Mouse (Mus musculus) myocyte (in vitro differentiated cells): ENCODE results near the gene Tln2.

Source experiments
- CEBPB ChIP-seq: IDR thresholded peaks from 2 replicates; pipeline ENCODE4 v1.6.1; 2011; ENCODE audit warnings: mild to moderate bottlenecking, moderate library complexity; ENCODE audit not compliant: poor library complexity, insufficient read depth, severe bottlenecking
- E2F4 ChIP-seq: IDR thresholded peaks from one replicate; pipeline ENCODE4 v1.6.1; 2011; ENCODE audit warnings: mild to moderate bottlenecking, control low read depth, moderate library complexity; ENCODE audit not compliant: insufficient read depth
- MAX ChIP-seq: IDR thresholded peaks from one replicate; pipeline ENCODE4 v1.6.1; 2011; ENCODE audit warnings: low read depth, mild to moderate bottlenecking, control low read depth
- MYOD1 ChIP-seq, 3 experiments: IDR thresholded peaks; one replicate each; pipeline ENCODE4 v1.6.1; 2011; ENCODE audit warnings: control low read depth in 2 of 3, low read depth in 2 of 3, mild to moderate bottlenecking in 2 of 3, moderate library complexity in 1 of 3; ENCODE audit not compliant: insufficient read length in 2 of 3, control insufficient read depth in 1 of 3
- MYOG ChIP-seq, 3 experiments: IDR thresholded peaks; one replicate each; pipeline ENCODE4 v1.6.1; 2011; ENCODE audit warnings: control low read depth in 2 of 3, low read depth in 2 of 3, mild to moderate bottlenecking in 2 of 3; ENCODE audit not compliant: insufficient read length in 2 of 3, control insufficient read depth in 1 of 3, insufficient read depth in 1 of 3
- POLR2A ChIP-seq: IDR thresholded peaks from one replicate; pipeline ENCODE4 v1.6.1; 2011; ENCODE audit warnings: low read depth, mild to moderate bottlenecking, control low read depth, moderate library complexity; ENCODE audit not compliant: insufficient read length
- POLR2AphosphoS2 ChIP-seq: IDR thresholded peaks from one replicate; pipeline ENCODE4 v1.6.1; 2011; ENCODE audit warnings: low read depth, control low read depth; ENCODE audit not compliant: insufficient read length
- TCF12 ChIP-seq: IDR thresholded peaks from one replicate; pipeline ENCODE4 v1.6.1; 2011; ENCODE audit warnings: mild to moderate bottlenecking, control low read depth; ENCODE audit not compliant: poor library complexity, insufficient read depth, severe bottlenecking
- USF1 ChIP-seq: IDR thresholded peaks from one replicate; pipeline ENCODE4 v1.6.1; 2011; ENCODE audit warnings: low read depth, mild to moderate bottlenecking, control low read depth, moderate library complexity

- TF ChIP-seq POLR2AphosphoS2 (no peak), POLR2A (no peak), USF1 (no peak), MYOD1 (IDR thresholded peaks at IDR 0.05; ENCODE audit: control insufficient read depth in 1 of 3, insufficient read length in 2 of 3, low read depth in 2 of 3) (no peak), MAX (no peak), CEBPB (no peak), E2F4 (no peak), TCF12 (no peak), MYOG (IDR thresholded peaks at IDR 0.05; ENCODE audit: control insufficient read depth in 1 of 3, insufficient read depth in 1 of 3, insufficient read length in 2 of 3, low read depth in 2 of 3) (no peak)
Measured at GRCm38 (mm10) chr9:67274296-67274695, 285.2 kb downstream of the Tln2 start.
